Mouse (Mus musculus) retina, embryonic 14.5 days (tissue): Measurements from ENCODE around the gene Vegfb.

Experiments used
- DNase-seq: peaks from one replicate; pipeline ENCODE4 v3.0.0-alpha.2; 2015; ENCODE audit warnings: low spot score

Vegfb gene

DNA sequence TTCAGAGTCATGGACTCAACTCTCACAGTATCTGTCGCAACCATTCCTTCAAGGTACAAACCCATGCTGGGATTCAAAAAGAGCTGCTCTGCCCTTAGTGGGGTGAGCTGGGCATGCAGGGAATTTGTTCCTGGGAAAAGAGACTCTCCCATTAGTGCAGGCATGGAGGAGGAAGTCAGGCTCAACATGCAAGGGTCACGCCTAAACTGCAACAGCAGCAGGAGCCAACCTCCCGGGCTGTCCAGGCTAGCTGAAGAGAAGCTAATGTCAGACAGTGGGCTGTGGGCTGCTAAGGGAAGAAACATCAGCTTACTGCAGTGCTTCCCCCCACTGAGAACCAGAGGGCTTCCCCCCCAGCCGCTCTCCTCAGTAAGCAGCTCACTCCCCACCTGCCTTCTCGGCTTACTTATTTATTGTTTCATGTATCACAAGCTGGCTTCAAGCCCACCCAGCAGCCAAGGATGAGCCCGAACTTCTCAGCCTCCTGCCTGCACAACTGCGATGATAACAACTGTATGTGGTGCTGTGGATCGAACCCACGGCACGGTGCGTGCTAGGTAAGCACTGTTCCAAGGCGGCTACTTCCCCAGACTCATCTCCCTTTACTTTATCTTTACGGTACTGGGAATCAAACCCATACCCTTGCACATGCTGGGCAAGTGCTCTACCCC is 15.1 kb downstream of the Vegfb start:
- no peak for DNase-seq

DNA sequence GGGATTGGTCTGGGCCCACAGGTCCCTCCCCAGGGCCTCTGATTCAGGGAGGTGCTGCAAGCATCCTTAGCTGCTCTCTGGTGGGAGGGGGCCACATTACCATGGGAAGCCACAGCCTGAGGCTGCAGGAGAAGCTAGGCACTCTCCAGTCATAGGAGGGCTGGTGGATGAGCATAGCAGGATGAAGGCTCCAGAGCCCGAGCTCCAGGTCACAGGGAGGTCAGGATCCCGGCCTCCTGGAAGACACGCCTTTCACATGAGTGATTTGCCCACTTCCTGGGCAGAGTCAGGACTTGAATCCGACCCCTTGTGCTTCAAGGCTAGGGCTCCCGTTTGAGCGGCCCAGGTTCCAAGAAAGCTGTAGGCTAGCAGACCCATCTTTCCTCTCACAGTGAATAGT is 15.8 kb downstream of the Vegfb start:
- no peak for DNase-seq

DNA sequence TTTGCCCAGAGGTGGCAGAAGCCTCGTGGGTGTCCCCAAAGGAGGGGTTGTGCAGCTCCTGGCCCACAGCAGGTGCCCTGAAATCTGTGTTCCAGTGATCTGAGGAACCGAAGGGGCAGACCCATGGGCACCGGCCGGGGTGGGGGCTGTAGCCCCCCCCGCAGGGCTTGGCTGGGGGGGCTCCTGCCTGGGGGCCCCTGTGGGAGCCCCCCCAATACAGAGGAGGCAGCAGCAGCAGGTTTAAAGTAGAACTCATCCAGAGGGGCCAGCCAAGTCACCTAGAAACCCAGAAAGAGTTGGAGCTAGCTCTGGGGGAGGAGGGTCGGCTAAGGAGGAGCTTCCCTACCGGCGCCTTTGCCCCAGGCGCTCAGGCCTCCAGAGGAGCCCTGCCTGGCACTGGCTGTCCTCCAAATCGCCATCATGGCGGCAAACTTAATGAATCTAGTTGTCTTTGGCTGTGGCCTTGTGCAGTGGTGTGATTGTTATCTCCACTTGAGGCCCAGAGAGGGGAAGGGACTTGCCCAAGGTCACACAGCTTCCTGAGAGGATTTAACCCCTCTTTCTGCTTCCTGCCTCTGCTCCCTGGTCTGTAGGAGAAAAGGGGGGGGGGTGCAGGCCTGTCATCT is 16.9 kb downstream of the Vegfb start:
- no peak for DNase-seq

DNA sequence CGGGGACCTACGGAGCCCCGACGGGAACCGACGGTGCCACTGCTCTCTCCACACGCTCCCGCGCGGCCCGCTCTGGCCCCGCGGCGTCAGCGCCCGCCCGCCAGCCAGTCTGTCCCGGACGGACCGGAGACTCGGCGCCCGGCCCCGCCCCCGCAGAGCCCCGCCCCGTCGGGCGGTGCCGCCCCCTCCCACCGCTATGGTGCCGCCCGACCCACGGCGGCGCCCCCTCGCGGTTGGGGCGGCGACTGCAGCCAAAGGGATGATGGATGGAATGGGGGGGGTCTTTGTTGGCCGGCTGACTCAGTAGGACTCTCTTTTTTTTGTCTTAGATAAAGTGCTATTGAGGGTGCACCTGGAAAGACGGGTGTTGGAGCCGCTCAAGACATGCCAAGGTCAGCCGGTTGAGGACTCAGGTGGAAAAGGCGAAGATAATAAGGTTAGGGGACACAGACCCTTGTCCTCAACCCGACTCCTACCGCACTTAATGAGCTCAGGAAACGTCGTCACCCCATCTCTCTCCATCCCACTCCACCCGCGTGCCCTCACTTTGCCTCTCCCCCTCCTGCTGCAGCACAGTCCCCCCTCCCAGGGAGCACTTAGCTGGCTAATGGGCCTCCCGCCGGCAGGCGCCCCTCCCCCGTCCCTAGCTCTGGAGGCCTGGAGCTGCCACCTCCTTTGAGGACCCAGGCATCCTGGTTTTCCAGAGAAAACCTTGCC is 17.6 kb downstream of the Vegfb start:
- peak; percentile 75 for DNase-seq

DNA sequence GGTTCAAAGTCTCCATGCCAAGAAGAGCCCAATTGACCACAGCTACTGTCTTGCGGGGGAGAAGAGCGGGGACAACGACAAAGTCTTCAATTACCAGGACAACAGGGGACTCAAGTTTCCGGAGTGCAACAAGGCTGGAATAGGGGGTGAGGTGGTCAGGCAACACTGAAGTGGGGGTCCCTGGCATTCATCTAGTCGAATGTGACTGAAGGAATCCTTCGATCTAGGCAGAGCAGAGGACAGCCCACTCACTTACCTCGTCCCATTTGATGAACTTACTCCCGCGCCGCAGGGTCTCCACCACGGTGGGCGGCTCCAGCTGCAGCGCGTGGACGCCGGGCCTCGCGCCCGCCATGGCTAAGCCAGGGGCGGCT is 18.2 kb downstream of the Vegfb start:
- DNase-seq = no peak

DNA sequence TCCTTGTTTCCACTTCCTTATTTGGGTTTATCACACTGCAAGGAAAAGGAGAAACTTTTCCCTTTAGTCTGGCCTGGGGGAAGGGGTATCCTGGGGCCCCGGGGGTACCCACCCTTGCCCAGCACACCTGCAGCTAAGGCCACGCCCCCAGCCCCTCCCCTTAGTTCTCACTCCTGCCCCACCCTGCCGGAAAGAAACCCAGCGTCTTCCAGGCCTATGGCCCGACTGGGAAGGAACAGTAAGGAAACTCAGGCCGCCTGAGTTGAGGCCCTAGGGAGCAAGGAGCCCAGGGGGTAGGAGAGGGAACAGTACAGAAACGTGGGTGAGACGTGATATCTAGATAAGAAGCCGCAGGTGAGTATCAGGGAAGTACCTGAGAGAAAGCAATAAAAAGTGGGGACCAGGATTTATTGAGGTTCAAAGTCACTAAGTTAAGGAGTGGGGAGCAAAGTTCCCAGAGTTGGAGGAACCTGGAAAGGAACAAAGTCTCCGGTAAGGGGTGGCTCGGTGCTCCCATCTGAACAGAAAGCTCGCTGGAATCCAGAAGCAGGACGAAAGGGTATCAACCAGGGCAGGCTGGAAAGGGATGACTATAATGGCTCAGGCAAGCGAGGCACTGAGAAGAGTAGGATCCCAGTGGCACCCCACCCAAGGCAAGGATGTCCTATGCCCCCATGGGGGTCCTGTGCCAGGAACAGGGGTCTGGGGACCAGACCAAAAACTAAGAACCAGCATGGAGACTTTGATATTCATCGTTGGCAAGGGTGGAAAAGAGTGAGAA is 18.8 kb downstream of the Vegfb start:
- no peak for DNase-seq

DNA sequence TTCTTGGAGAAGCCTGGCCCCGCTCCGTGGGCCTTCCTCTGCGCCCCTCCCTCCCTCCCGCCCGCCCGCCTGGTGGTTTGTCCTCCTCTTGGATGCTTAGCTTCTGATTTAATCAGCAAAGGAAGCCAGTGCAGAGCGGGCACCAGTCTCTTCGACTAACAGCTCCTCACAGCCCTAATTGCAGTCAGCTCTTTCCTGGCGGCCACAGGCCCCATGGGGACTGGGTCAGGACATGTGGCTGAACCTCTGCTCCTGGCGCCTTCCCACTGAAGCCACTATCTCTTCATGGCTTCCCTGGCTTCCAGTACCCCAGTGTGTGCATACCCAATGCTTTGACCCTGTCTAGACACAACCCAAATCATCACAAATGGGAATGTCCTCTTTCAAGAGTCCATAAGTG is 31.0 kb downstream of the Vegfb start:
- DNase-seq = no peak

DNA sequence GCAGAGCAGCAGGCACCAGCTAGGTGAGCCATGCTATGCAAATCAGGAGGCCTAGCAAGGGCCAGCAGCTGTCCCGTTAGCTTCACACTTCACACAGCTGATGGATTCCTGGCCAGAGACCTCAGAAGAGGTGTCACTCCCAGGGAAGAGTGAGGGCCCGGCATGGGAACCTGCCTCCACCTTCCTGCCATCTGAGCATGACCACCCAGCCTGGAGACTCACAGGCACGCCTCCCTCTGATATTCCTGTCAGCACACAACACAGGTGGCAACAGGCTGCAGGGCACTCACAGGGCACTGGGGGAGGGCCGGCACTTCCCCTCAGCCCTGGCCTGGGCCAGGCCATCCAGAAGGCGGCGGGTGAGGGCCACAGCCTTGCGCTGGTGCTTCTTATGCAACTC is 32.0 kb downstream of the Vegfb start:
- DNase-seq = no peak

DNA sequence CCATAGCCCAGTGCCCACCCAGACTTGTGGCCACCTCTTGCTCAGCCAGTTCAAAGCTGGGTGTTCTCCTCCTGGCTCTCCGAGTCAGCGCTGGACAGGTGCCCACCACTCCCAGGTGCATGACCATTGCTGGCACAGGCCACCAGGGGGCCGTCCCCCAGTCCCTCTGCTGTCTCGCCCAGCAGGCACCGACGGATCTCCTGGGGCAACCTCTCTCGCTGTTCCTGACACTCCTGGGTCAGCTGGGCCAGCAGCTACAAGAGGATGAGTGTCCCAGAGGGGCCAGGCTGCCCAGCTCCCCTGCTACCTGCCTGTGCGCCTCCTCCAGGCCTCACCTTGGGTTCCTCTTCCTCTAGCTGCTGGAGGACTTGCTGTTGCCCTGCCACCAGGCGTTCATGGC is 33.4 kb downstream of the Vegfb start:
- no peak for DNase-seq

DNA sequence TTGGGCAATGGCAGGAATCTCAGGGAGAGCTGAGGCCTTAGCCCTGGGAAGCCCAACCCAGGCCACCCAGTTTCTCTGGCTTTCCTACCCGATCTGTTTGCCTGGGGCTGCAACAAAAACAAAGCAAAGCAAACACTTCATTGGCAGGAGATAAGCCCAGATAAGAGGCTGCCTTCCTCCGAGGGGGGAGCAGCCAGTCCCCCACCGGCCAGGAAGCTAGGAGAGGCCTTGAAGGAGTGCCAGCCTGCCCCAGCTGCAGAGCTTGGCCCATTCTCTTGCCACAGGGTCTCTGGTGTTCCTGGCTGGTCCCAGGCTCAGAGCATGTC is 34.8 kb downstream of the Vegfb start:
- DNase-seq = no peak

DNA sequence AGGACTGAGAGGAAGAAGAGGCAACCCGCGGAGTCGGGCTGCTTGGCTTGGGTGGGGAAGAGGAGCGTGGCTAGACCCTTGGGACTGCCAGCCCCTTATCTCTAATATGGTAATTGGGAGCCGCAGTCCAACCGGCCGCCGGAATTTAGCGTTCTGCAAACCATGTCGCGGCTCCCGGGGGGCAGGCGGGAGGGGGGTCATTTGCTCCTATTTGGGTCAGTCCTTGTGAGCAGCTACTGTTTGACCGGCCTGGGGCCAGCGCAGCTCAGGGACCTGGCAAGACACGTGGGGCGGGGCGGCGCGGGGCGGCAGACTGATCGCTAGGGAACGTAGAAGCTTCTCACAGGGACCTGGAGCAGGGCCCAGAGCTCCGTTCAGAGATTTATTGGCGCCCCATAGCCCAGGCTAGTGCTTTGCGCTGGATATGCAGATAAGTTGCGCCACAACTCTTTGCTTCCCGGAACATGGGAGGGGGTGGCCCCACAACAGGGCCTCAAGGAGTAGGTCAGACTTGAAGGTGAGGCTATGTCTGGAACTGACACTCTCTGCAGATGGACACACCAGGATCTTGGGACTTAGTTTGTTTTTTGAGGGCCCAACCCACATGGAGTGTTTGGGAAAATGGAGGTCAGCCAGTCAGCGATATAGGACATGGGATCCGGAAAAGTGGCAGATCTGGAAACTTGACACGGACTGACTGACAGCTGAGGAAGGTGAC is 35.3 kb downstream of the Vegfb start:
- DNase-seq = peak; percentile 57

DNA sequence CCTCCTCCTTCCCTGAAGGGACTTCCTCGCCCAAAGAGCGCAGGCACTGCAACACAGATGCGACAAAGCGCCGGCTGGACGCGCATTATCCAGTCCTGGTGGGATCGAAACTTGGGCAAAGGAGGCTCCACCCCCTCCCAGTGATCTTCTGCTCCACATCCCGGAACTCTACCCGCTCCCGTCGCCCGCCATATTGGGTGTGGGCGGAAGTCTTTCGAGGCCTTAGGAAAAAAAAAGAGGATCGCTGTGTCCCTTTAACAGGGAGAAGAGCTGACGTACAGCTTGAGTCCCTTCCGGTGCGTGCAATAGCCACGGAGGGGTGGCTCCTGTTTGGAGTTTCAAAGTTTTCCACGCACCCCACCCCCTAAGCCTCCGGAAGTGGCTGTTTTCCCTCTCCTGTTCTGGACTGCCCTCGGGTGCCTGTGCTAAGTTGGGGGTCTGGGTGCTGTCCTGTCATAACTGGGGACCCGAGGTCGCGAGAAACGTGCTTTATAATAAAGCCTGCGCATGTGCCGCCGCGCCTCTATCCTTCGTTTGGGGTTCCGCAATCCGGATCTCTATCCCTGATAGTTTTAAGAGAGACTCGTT is 36.0 kb downstream of the Vegfb start:
- peak; percentile 94 for DNase-seq

DNA sequence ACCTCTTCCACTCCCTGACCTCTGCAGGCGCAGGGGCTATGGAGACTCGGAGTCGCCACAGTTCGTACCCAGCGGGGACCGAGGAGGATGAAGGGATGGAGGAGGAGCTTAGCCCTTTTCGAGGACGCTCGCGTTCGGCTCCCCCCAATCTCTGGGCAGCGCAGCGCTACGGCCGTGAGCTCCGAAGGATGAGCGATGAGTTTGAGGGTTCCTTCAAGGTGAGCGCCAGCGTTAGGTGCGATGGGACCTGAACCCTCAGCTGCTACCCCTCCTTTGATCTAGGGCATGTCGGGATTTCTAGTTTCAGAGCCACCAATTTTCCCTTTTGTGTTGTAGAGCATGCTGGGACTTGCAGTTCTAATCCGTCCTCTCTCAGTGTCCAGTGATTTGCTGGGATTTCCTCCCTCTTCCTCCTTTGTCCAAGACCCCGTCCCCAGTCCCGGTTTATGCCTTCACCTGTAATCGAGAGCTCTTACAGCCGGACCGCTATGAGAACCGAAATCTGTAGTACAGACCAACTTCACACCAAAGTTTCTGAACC is 36.8 kb downstream of the Vegfb start:
- peak; percentile 78 for DNase-seq

DNA sequence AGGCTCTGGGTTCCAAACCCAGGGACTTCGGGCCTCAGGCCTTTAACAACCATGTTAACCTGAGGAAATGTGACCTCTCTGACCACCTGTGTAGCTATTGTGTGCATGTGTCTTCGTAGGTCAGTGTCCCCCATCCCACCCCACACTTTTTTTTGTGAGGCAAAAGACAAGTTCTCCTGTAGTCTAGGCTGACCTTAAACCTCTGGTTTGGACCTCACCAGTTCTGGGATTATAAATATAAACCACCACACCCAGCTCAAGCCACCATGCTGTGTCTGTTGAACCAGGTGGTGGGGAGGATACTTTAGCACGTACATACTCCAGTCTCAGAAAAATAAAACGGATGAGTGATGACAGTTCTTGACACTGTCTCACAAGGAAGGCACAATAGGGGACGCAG is 37.5 kb downstream of the Vegfb start:
- DNase-seq = no peak

DNA sequence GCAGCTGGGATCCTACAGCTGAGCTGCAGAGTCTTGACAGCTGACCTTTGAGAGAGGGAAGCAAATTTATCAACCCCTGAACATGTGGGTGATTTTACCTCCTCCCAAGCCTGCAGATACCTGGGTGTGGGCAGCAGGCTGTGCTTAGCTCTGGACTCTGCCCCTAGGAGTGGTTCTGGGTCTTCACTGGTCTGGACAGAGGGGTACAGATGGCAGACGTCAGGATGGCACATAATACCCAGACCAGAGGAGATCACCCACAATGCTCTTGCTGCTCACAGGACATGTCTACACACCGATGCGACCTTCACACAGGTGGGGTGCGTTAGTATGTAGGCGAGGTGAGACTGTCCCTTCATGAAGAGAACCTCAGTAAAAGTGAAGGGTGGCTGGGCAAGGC is 37.9 kb downstream of the Vegfb start:
- DNase-seq = no peak

DNA sequence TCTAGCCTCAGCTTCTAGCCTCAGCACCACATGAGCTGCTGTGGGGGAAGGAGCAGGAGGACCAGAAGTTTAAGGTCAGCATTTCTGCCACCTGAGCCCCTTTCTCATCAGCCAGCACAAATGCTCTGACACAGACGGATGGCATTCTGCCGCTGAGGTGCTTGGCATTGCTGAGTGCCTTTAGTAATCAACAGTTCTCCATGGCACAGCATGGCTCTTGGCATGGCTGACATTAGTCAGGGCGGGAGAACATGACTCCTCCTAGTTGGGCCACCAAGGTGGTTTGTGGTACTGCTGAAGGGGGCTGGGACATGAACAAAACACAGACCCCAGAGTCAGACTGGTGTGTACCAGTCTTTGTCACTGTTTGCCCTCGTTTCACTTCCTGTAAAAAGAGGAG is 39.3 kb downstream of the Vegfb start:
- DNase-seq = no peak

DNA sequence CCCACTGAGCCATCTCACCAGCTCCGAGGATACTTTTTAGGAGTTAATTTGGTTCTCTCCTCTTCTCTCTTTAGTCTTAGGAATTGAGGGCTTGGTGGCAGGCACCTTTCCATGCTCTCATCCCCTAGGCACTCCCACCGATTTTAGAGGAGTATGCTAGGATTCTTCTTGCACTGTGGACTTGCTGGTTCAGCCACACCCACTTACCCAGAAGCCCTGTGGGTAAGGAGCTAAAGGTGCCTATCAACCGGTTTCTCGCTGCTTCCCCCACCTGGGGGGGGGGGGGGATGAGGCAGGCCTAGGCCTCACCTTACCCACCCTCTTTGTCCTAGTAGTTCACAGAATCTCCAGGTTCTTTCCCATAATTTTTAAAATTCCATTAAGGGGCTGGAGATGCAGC is 39.7 kb downstream of the Vegfb start:
- no peak for DNase-seq

DNA sequence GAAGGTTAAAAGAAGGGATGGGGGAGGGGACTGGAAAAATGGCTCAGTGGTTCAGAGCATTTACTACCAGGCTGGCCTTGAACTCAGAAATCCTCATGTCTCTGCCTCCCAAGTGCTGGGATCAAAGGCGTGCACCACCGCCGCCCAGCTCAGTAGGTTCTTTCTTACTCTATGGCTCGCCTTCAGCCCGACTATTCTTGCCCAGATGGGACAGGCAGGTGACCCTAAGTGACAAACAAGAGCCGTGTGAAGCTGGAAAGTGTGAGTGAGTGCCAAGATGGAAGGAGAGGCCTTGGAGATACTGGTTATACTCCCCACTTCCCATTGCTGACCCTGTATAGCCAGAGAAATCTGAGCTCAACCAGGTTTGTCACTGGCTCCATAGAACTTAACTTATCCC is 43.7 kb downstream of the Vegfb start:
- no peak for DNase-seq

DNA sequence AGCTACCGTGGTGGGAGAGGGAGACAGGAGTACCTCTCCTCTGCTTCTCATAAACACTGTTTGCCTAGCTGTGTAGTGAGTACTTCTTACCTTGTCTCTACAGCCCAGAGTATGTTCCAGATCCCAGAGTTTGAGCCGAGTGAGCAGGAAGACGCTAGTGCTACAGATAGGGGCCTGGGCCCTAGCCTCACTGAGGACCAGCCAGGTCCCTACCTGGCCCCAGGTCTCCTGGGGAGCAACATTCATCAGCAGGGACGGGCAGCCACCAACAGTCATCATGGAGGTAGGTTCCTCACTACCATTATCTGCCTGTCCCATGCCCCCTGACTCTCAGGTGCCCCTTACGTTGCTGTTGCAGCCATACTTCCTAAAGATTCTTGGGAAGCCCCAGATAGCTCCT is 44.7 kb downstream of the Vegfb start:
- no peak for DNase-seq

DNA sequence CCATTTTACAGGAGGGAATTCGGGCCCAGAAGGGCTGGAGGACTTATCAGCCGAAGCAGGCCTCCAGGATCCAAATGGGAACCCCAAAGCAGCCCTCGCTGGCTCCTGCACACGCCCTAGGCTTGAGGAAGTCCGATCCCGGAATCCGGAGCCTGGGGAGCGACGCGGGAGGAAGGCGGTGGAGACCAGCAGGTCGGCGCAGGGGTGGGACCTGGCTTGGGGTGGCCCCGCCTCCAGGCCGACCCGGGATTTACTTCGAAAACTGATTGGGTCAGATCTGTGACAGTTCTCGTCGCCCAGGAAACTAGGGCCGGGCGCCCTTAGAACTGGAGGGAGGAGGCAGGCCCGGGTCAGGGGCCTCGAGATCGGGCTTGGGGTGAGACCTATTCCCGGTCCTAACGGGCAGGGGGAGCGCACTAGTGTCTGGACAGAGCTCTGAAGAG is 45.2 kb downstream of the Vegfb start, which contains the start of gene Gpr137:
Gene Gpr137 (minus strand): TSS at position 232 of the 443 bp plus-strand sequence.
- peak; percentile 93 for DNase-seq
